Mouse (Mus musculus) retina, postnatal 7 days (tissue): ENCODE data around the gene Hand2.

ENCODE experiments used
- DNase-seq: peaks from one replicate; pipeline ENCODE4 v3.0.0-alpha.2; 2012; ENCODE audit warnings: low read depth, low spot score

Hand2 gene

DNA sequence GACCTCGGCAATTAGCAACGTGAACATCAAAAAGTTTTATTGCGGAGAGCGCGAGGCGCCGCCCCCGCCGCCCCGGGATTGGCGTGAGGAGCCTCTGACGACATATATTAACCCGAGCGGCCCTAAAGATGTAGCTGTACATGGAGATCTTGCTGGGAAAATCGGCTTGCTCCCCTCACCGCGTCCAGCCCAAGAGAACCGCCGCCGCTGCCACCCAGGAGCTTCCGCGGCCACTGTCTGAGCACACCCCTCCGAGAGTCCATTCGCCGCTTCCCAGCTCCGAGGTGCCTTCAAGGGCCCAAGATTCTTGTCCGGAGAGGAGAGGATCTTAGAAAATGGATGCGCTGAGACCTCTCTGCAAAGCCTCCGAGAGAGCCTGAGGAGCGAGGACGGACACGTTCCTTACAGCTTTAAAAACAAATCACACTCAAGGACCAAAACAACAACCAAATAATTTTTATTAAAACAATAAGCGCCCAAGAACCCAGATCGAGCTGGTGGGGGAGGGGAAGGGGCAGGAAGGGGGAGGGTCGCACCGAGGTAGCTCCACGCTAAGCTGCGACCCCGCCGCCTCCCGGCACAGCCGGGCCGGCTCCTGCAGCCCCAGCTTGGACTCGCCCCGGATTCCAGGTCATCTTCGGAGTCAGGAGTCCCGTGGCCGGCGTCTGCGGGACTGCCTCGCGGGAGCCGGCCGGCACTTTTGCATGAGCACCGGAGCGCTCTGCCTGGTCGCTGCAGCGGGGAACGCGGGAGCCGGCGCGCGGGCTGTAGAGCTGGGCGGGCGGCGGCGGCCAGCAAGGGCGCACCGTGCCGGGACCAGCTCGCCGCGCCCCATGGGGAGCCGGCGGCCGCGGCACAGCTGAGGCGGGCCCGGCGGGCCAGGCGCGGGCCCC is at the start of gene Hand2:
Hand2 (plus strand) TSS at position 133 of the 893 bp plus-strand sequence.
- no peak for DNase-seq

DNA sequence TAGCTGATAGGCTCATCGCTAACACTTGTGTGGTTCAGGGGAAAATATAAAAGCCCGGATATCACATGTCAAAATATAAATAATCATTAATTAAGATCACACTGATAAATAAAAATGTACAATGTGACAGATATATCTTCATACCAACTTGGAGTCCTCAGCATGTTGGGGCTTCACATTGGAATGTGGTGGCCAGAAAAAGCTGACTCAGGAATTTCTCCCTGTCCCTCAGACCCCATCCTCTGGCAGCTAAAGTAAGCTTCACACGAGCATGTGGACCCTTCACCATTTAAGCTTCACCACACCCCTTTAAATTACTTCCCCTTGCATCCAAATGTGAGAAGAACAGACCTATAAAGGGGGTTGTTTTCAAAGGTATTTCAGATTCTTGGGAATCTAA is 47.7 kb upstream of the Hand2 start:
- DNase-seq: no peak

DNA sequence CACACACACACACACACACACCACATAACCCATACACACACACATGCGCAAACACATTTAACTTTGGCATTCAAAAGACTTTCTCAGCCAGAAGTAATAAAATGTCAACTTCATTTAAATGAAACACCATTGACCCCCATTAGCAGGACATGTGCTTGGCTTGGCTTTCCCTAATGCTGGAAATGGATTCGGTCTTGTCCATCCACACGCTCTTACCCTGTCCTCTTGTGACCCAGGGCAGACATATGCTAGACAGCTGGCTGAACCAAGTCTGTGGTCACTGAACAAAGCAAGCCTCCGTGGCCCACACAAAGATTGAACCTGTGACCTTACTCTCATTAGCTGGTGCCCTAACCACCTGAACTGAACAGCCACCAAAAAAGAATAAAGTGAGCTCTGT is 27.3 kb upstream of the Hand2 start:
- no peak for DNase-seq

DNA sequence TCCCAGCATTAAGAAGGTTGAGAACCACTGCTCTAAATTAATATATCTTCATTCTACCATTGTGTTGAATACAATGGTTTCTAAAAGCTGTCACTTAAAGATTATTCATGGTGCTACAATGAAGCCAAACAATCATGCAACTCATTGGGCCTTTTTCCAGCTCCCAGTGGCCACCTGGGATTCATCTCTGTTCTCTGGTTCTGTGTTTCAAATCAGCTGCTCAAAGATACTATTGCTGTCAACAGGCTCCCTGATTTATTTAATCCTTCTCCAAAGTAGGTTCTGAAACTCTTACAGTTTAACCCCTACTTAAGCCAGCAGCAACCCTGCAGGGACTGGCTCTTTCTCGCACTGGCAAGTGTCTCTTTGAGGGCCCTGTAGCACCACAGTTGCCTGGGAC is 17.3 kb upstream of the Hand2 start:
- DNase-seq: no peak

DNA sequence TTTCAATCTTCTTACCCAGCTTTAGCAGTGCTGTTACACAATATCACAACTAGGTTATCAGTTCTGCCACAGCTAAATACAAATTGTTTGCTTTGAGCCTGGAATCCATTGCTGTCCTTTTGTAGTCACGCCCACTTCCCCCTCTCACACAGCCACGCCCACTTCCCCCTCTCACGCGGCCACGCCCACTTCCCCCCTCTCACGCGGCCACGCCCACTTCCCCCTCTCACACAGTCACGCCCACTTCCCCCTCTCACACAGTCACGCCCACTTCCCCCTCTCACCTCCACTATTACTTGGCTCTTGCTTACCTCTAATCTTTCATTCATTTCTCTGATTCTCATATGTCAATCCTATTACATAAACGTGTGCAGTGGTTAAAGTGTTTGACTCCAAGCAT is 15.8 kb upstream of the Hand2 start:
- DNase-seq: no peak

DNA sequence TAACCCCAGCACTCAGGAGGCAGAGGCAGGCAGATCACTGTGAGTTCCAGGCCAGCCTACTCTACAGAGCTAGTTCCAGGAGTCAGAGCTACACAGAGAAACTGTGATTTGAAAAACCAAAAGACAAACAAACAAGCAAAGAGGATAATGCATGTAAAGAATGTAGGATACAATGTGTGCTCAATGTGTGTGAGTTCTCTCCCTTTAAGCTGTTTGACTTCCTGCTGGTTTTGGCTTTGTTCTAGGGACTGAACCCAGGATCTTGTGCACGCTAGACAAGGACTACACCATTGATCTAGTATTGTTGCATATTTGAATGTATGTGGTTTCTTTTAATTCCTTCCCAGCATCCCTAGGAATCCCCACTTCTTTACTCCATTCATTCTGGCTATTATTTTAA is 14.3 kb upstream of the Hand2 start:
- no peak for DNase-seq

DNA sequence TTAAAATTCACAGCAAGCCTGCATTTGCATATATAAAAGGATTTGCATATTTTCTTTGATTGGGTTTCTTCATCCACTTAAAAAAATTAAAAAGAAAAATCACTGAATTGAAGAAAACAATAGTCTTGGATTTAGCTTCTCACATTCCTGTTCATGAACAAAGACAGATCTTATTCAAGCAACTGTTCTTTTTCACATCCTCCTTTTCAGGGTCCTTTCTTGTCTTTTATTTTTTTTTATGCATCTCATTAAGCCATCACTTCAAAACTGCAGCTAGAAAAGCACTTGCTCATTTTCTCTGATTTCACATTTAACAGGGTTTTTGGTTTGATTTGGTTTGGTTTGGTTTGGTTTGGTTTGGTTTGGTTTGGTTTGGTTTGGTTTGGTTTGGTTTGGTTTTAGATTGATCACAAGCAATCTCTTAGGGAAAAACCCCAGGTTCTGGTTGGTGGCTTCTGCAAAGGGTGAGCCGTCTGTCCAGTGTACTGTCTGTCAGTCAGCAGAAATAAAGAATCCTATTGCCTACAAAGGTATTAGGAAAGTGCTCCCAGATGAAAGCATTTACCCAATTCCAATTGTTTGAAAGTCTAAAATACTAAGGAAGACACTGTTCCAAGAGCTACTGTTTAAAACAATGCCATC is 10.8 kb upstream of the Hand2 start:
- no peak for DNase-seq

DNA sequence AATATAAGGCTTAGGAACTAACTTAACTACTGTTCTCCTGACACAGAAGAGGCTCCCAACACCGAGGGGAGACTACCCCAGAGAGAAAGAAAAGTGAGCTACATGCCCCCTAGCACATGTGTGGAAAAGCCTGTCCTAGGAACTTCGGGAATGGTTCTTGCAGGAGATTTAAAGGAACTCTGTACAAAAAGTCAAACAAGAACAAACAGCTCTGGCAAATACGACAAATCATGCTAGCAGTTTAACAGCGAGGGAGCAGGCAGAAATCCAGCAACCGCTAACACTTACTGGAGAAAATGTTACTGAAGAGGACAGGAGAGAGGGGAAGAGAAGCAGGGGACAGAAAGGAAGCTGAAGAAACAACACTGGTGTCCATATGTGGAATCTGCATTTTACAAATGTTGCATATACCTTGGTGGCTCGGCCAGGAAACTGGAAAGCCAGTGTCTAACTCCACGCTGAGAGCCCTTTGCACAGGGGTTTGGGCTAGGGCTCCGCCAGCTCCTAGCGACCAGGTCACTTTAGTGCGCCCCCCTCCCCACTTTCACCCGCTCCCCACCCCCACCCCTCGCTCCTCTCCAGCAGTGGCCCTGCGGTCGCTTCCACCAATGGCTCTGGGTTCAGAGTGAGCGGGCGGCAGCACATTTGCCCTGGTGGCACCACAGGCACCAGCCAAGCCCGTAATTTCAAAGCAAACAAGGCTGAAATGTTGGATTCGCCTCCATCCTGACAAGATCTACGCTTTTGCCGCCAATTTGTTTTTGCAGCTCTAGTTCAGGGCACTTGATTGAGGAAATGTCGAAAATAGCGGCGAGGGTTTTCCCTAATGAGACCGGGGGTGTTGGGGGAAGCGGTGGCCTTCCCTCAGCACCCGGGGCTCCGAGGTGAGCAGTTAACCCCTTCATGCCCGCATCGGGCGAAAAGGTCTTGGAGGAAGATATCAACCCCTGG is 8.5 kb upstream of the Hand2 start:
- no peak for DNase-seq

DNA sequence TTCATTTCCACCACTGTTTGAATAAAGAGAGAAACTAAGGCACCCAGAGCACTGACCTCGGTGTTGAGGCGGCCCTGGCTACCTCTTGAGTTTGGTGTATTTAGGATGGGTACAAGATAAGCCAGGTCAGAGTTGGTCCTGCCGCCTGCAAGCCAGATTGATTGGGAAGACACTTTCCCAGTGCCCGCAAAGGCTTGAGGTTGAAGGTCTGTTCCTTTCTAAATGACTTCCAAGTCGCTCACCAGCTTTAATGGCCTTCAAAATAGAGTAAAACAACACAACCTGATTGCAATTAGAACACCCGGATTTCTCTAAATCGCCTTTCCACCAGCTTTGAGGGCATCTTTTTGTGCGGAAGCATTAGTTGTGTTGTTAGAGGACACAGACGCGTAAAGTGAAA is 7.2 kb upstream of the Hand2 start:
- DNase-seq: no peak

DNA sequence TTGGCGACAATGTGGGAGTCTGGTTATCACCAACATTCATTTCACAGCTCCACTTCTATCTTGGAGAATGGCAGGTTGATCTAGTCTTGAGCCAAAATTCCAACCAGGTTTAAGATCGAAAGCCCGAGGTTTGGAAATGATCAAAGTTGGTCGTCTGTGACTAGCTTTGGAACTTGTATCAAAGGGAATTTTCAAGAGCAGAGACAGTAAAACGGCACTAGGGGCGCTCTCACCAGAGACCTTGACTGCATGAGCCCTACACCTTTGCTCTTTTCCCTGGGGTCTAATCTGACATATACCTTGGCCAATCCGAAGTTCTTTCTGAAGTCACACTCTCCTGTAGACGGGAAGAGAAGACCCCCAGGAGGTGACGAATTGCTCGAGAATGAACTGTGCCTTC is 6.6 kb upstream of the Hand2 start:
- DNase-seq: no peak

DNA sequence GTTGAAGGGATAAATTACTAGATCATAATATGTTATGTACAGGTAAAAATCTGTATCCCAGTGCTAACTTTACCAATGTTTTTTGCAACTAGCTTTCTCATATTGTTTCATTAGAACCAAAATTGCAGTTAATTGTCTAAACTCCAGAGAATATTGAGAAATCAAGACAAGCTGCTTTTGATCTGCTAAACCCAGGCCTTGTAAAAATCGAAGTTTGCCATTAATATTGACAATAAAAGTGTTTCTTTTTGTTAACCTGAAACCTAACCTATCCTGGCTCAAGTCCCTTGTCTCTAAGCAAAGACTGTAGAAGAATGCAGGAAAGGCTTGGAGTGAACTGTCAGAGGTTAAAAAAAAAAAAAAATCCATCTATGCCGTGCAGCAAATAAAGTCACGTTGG is 5.3 kb upstream of the Hand2 start:
- no peak for DNase-seq

DNA sequence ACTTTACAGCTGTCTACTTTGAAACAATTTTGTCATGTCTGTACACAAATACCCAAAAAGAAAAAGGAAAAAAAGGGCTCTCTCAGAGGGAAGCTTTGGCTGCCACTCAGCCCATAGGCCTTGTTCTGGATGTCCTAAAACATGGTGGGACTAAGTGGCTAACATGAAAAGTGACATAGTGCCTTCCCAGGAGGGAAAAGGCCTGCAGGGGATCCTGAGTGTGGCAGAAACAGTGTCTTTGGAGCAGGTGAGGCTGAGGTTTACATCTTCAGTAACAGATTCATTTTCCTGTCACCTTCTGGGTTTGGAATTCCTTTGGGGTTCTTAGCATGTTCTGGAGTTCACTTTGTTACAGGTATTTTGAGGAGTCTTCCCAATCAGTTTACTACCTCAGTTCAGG is 3.7 kb upstream of the Hand2 start:
- DNase-seq: no peak

DNA sequence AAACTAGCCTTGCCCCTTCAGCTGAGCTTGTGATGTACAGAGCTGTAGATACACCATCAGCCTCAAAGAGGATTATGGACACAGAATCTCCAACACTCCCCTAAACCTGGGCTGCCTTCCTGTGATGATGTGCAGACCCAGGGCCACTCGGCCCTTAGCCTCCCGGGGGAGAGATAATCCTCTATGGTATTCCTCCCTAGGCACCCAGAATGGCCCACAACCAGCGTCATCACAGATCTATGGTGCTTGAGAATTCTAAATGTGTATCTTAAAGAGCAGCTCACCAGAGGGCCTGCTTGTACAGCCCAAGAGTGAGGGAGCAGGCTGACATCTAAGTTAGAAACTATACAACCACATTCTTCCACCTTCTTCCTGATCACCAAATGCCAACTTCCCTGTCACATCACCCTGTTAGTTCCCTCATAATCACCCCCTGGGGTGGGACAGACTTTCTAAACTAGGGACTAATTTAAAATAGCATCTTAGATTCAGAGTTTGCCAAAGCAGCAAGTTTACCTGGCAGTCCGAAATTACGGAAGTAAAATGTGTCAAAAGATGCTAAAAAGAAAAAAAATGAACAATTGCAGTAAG is 2.8 kb upstream of the Hand2 start:
- DNase-seq: no peak

DNA sequence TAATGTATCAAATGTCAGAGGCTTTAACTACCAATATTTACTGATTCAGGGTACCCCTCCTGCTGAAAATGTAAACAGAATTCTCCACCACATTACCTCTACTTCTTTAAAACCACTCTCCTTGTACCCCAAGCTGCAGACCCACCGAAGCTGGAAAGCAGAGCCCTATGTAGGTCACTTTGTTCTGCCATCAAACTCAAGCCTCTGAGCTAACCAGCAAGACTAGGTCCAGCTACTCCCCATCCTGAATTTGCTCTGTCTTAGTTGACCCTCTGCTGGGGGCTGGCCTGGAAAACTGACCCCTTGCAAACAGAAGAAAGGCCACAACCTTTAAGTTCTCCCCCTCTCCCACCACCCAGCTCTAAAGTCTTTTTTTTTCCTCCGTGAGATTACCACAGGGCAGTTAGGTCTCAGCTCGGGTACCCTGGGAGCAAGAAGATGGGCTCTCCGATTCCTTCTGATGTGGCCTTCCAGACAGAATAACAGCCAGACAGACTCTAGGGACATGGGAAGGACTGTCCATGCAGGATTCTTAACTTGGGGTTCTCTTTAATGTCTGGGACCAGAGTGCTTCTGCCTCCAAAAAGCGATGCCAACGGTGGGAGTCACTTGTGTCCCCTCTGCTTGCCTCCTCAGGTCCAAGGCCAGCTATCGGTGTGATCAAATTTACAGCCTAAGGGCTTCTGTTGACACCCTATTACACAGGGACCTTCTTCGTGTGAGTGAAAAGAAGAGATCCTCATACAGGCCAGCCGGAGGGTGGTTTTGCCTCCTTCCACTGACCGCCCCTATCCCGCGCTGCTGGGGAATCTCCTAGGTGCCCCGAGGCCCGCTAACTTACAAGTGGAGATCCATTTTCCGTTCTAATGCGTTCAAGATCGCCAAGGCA is 1.4 kb upstream of the Hand2 start:
- DNase-seq: no peak

DNA sequence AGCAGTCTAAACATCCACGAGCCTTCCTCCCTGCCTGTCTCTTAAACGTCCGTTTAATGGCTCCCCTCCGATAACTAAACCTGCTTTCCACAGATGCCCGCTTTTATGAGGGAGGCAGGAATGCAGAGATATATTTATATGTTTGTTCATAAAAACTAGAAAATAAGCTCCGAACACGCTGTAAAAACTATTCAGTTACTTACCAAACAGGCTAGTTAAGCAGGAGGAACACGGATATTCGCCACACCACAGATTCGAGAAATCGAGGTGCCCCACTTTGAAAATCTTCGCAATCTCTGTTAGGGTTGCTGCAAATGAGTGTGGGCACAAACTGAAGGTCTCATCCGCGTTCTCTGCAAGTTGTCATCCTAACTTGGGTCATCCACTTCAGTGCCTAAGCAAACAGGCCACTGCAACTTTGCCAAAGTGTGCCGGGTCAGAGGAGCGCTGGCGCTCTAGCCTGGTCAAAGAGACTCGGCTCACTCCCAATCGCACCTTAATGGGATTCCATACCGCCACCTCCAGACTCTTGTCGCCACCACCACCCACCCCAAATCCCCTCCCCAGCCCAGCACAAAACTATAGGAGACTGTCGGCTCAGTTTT is 700 bp upstream of the Hand2 start:
- no peak for DNase-seq

DNA sequence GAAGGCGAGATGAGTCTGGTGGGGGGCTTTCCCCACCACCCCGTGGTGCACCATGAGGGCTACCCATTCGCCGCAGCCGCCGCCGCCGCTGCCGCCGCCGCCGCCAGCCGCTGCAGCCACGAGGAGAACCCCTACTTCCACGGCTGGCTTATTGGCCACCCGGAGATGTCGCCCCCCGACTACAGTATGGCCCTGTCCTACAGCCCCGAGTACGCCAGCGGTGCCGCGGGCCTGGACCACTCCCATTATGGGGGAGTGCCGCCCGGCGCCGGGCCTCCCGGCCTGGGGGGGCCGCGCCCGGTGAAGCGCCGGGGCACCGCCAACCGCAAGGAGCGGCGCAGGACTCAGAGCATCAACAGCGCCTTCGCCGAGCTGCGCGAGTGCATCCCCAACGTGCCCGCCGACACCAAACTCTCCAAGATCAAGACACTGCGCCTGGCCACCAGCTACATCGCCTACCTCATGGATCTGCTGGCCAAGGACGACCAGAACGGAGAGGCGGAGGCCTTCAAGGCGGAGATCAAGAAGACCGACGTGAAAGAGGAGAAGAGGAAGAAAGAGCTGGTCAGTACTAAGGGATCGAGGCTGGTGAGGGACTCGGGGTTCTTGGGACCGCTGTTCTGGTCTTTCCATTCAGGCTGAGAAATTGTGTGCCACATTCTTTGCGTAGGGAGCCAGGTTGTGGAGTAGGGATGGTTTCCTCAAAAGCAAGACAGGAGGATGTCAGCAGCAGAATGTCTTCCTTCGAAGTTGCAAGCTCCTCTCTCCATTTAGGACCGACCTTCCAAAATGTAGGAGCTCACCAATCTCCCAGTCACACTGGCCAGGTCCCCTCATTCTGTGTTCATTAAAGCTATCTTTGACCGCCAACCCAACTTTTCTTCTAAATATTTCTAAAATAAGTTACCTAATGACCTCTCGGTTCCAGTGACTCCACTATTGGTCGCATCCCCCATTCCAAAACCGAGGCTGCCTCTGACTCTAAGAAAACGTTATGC is 1.4 kb downstream of the Hand2 start:
- DNase-seq: no peak

DNA sequence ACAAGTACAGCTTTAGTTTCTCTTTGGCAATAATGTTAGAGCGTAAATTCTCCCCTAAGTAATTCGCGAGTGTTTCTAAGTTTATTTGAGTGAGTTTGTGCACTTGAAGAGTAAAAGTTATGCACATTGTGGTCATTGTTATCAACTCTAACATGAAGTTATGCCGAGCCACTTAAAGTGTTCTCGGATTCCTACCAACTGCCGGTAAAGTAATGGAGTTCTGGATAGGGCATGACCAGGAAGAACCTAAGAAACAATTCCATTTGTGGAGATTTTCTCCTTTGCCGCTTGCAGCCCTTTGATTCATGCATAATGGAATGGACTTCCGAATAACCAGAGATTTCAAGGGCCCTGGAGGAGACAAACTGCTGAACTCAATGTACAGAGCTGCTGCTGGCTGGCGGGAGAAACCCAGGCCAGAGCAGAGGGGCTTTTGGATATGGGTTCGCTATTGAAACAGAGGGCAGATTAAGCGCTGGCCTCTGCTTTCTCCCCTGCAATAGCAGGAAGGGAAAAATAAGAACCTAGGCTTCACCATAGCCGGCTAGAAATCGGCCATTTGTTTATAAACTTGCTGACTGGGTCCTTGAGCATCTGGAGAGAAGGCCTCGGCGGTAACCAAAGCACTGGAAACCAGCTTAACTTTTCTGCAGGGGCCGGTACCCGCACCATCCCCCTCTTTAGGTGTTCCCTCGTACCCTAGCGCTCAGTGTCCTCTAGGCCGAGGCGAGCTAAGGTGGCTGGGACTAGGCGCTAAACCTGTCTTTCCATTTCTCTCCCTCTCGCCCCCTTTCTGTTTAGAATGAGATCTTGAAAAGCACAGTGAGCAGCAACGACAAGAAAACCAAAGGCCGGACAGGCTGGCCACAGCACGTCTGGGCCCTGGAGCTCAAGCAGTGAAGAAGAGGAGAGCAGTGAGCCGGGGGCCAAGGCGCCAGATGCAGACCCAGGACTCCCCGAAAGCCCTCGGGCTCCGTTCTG is 2.5 kb downstream of the Hand2 start:
- no peak for DNase-seq

DNA sequence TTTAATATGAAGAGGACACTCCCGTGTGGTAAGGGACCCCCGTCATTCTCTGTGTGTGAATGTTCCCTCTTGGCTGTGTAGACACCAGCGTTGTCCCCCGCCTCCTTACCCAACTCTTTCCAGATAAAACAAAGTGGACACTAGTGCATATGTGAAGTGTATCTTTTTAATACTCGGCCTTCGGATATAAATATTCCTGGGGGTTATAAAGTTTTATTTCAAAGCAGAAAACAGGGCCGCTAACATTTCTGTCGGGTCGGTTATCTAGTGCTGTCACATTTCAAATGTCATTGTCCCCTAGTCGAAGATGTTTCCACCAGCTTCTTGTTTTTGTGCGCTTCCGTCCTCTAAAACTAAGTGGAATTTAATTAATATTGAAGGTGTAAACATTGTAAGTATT is 3.3 kb downstream of the Hand2 start:
- DNase-seq: no peak
